Mouse (Mus musculus) gastrocnemius, adult 2 months (tissue): Measurements from ENCODE around the gene Gm15517. TPM values are rescaled to one million over a fixed set of nuclear protein-coding genes. Genes with fewer than 3 reads are reported as not detected.
"Not testable (repeated sequence)": the region's sequence is repeated elsewhere in the genome, so short reads cannot be mapped to it uniquely, and the experiment has no call there.

Source experiments
- DNase-seq: peaks from one replicate; pipeline ENCODE4 v3.0.0; 2022
- H3K27ac ChIP-seq: fragments of 200-600 bp; 2 replicates; pipeline ENCODE4 v1.8.1; 2022; ENCODE audit warnings: mild to moderate bottlenecking
- H3K4me3 ChIP-seq: fragments of 200-600 bp; 2 replicates; pipeline ENCODE4 v1.8.1; 2022; ENCODE audit warnings: mild to moderate bottlenecking, moderate library complexity
- CTCF ChIP-seq: fragments of 200-600 bp; IDR thresholded peaks from 2 replicates; pipeline ENCODE4 v1.8.1; 2022; ENCODE audit warnings: antibody characterized with exemption, mild to moderate bottlenecking, moderate library complexity
- intact Hi-C: fragments of 180-260 bp; cut with DNase I; formaldehyde crosslinking; loops from one replicate; pipeline ENCODE4 v1.15.1; 2025
- long read RNA-seq, 2 experiments: library from polyadenylated mRNA; stranded (forward); transcript quantifications; one replicate each; pipeline ENCODE4 v2.0.0; 2021
- total RNA-seq, 2 experiments: library from RNA; stranded (reverse); gene quantifications; 2 replicates each; pipeline ENCODE4 v1.2.3; 2021

Gene Gm15517
- not detected for total RNA-seq
- long read RNA-seq, experiment 1 = 0 reads
- long read RNA-seq, experiment 2 = 0 reads

DNA sequence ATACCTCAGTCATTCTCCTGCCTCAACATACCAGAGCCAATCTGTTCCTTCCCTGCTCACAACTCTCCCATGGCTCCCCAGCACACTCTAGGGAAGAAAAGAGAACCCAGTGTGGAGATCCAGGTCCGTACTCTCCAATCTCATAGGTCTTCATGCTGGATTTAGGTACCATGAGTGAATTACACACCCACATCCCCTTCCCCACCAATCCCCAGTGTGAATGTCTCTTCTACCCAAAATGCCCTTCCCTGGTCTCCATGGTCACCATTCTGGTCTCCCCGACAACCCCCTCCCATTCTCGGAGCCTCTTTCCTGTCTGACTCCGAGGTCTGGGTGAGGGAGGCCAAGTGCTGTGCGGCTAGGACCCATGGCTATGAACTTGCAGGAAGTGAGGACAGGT, at the start of gene Gm15517:
Gm15517 (plus strand) TSS at position 301 of the 400 bp plus-strand sequence.
- H3K27ac ChIP-seq = no peak within 1 kb of the TSS
- no peak for TF ChIP-seq CTCF
- H3K4me3 ChIP-seq = no peak within 1 kb of the TSS
- intact Hi-C loops = loop anchor here (5.0 kb wide), 3 partner anchors 46 to 301 kb away; partner anchors contain the start of gene Clec11a
- DNase-seq = no peak

DNA sequence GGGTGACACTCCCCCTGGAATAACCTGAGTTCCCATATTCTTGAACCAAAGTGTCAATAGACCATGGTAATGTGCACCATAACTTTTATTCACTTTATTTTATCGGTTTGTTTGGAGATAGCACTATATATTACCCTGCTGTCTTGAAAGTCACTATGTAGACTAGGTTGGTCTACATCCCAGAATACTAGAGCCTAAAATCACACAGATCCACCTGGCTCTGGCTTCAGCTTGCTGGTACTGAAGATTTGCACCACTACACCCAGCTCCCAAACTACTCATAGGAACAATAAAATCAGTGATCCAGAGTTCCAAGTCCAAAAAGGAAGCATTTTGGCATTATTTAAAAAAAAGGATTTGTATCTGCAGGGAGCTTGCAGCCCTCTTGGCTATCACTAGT, 45.6 kb upstream of the Gm15517 start, which contains the start of gene Klk1b5:
Klk1b5 (plus strand) TSS at position 301 of the 400 bp plus-strand sequence.
- TF ChIP-seq CTCF = no peak
- no peak for DNase-seq
- Histone ChIP-seq H3K27ac (no peak within 1 kb of the TSS), H3K4me3 (no peak within 1 kb of the TSS)
- intact Hi-C loops = no loop called here

DNA sequence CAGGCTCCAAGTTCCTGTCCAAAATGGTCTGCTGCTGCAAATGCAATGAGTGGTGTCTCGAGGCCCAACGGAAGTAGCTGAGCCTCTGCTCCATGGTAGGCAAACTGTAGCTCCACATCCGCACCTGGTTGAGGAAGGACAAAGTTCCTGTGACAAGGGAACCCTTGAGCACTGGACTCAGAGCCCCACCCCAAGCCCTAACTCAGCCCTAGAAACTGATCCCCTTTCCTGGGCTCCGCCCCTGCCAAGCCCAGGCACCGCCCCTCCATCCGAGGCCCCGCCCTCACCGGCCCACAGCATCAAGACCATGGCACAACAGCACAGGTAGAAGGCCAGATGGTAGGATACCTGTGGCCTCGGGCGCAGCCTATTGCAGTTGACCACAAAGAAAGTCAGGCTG, 39.6 kb upstream of the Gm15517 start:
- H3K4me3 ChIP-seq, H3K27ac ChIP-seq, DNase-seq, intact Hi-C loops: not testable (repeated sequence)

DNA sequence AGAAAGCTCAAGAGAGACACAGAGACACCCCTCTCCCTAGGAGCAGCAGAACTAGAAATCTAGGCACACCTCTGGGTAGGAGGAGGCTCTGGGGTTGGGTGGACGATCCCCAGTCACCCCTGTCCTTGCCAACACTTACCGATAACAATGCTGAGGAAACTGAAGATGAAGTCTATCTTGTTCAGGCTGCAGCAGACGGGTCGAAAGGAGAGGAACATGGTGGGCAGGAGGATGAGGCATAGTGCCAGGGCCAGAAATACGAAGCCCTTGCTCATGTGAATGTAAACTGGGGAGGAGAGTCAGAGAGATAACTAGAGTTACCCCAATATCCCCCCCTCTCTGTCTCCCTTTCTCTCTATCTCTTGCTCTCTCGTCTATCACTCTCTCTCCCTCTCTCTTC, 38.9 kb upstream of the Gm15517 start:
- intact Hi-C loops, H3K27ac ChIP-seq, H3K4me3 ChIP-seq, DNase-seq: not testable (repeated sequence)

DNA sequence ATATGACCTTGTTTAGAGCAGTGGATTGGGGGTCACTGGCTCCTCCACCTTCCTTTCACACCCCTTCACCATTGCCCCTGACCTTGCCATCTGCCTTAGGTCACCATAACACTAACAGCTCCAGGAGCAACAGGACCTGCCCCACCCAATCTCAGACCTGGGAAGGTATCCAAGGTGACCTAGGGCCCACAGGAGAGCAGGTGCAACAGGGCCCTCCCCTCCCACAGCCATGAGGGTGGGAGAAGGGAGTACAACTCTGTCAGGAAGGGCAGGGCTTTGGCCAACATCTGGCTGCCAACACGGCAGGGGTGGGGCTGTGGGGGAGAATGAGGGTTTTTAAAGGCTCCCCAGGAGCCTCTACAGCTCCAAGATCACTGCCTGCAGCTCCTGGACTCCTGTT, 36.2 kb upstream of the Gm15517 start, which contains the start of gene Klk1:
Klk1 (plus strand) TSS at position 285 of the 400 bp plus-strand sequence.
- H3K27ac ChIP-seq = no peak within 1 kb of the TSS
- no peak for DNase-seq
- intact Hi-C loops = no loop called here
- no peak within 1 kb of the TSS for H3K4me3 ChIP-seq
- no peak for TF ChIP-seq CTCF

DNA sequence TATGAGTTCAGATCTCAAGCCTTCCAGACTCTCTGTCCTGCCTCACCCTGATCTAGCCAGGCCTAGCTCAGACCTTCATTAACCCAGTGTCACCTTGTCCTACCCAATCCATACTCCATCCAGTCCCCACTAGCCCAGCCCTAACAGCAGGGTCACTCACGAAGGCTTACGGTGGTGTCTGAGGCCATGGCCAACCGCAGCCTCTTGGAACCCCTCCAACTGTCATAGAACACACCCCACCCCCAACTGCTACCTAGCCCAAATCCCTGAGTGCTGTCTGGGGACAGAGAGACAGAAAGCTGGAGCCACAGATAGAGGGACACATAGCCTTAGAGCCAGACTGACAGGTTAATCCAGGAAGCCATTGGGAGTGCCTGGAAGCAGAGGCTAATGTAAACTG, 25.3 kb upstream of the Gm15517 start, which contains the start of gene Gm36864:
Gm36864 (plus strand) TSS at position 269 of the 400 bp plus-strand sequence.
- no peak within 1 kb of the TSS for H3K4me3 ChIP-seq
- H3K27ac ChIP-seq = no peak within 1 kb of the TSS
- no peak for DNase-seq
- intact Hi-C loops = no loop called here
- TF ChIP-seq CTCF = no peak

DNA sequence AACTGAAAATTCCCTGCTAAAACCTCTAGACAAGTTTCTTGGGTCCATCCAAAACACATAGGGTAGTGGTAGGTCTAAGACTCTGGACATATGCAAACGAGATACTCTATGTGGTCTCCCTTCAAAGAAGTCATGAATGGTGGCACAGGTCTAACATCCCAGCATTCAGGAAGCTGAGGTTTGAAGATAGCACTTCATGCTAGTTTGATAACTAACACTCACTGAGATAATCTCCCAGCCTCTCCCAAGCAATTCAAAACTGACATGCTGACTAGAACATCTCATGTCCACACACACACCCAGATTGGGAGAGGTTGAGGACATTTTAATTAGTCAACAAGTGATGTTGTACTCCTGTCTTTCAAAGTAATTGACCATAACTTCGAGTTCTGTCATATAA, 21.3 kb upstream of the Gm15517 start:
- no peak overlapping the region for H3K27ac ChIP-seq
- no peak overlapping the region for H3K4me3 ChIP-seq
- no peak for DNase-seq
- intact Hi-C loops = no loop called here
- no peak for TF ChIP-seq CTCF

DNA sequence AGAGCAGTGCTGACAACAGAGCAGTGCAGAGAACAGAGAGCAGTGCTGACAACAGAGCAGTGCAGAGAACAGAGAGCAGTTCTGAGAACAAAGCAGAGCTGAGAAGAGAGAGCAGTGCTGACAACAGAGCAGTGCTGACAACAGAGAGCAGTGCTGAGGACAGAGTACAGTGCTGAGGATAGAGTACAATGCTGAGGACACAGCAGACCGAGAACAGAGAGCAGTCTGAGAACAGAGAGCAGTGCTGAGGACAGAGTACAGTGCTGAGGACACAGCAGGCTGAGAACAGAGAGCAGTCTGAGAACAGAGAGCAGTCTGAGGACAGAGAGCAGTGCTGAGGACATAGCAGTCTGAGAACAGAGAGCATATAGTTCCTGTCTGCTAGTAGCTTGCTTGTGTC, 20.5 kb upstream of the Gm15517 start:
- Histone ChIP-seq H3K4me3 (no peak overlapping the region), H3K27ac (no peak overlapping the region)
- DNase-seq = no peak
- TF ChIP-seq CTCF = no peak
- intact Hi-C loops = no loop called here

DNA sequence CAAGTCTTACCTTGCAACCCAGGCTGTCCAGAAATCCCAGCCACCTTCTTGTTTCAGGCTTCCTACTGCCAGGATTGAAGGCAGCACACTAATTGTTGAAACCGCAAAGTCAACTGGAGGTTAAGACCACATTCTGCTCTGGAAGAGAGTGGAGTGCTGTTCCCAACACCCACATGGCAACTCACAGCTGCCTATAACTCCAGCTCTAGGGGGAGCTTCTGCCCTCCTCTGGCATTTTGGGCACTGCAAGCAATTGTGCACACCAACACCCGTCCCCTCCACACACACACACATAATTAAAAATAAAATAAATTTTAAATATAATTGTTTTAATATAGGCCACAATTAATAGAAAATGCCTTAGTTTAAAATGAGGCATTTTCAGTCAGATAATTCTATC, 20.1 kb upstream of the Gm15517 start:
- H3K27ac ChIP-seq = no peak overlapping the region
- TF ChIP-seq CTCF = no peak
- no peak overlapping the region for H3K4me3 ChIP-seq
- intact Hi-C loops = no loop called here
- DNase-seq = no peak

DNA sequence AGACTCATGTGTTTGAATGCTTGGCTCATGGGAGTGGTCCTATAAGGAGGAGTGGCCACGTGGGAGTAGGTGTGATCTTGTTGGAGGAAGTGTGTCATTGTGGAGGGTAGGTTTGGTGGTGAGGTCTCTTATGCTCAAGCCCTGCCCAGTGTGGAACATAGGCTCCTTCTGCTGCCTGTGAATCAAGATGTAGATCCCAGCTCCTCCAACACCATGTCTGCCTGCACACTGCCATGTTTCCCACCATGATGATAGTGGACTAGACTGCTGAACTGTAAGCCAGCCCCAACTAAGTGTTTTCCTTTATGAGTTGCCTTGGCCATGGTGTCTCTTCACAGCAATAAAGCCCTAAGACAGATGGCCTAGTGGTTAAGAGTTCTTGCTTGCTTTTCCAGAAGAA, 17.2 kb upstream of the Gm15517 start:
- Histone ChIP-seq H3K4me3 (no peak overlapping the region), H3K27ac (no peak overlapping the region)
- no peak for DNase-seq
- no peak for TF ChIP-seq CTCF
- intact Hi-C loops = no loop called here

DNA sequence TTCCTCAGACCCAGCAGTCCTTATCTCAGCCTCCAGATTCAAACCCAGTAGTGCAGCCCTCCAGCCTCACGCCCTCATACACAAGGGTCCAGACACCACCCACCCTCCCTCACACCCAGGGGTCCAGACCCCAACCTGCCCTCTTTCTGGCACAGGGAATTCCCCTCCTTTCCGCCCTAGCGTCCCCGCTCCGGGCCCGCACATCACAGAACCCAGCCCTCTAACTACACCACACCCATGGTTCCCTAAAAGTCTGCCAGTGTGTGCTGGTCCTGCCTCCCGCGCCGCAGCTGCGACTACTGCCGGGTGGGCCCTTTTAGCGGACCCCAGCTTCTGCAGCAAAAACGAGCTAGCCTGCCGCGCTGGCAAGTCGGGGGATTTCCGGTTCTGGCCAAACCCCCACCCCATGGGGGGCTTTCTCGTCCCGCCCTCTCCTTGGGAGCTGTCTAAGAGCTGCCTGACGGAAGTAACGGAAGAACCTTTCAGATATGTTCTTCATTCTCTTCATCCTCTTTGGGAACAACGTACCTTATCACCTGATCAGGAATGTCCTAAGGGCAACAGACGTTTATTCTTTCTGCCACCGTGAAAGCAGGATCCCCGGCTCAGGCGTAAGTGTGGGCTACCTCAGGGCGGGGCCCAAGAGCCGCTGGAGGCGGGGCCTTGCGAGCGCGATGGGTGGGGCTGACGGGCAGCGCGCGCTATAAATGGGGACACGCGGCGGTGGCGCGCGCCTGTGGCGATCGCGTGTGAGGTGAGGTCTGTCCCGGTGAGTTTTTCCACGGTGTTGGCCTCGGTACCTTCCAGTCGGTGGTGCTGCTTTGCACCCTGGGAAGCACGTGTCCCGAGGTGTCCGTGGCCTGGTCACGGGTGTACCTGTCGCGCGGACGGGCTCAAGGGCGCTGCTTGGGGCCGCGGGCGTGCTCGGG, 14.9 kb upstream of the Gm15517 start, which contains the start of the genes 1700028J19Rik and 2410002F23Rik:
1700028J19Rik (minus strand) TSS at position 641 of the 929 bp plus-strand sequence.
2410002F23Rik (plus strand) TSS at position 668 of the 929 bp plus-strand sequence.
- peak within 1 kb of the TSS; percentile 94 for H3K4me3 ChIP-seq
- DNase-seq = peak; percentile 93
- intact Hi-C loops = loop anchor here (2.0 kb wide), 1 partner anchor 16 kb away; no protein-coding TSS in a partner anchor
- no peak for TF ChIP-seq CTCF
- peak within 1 kb of the TSS; percentile 97 for H3K27ac ChIP-seq

DNA sequence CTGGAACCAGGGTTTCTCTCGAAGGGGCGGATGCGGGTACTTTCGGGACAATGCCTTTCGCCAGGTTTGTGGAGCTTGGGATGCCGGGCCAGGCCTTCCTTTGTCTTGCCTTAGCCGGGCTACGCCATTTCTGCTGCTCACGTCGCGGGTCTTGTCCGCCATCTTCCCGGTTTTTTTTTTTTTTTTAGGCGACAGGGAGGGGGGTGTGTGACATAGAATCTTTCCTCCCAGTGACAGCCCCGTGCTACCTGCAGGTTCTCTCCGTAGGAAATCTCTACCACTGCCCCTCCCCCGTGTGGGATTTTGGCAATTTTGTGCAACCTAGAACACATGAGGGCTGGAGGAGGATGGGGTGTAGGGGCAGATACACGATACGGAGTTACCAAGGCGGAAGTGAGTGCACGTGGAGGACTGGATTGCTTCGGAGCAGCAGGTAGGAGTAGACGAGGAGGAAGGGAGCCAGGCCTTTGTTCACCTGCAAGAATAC, 14.2 kb upstream of the Gm15517 start:
- Histone ChIP-seq H3K27ac (peak overlapping the region; percentile 97), H3K4me3 (peak overlapping the region; percentile 94)
- TF ChIP-seq CTCF = no peak
- DNase-seq = peak; percentile 37
- intact Hi-C loops = loop anchor here (2.0 kb wide), 1 partner anchor 16 kb away; no protein-coding TSS in a partner anchor

DNA sequence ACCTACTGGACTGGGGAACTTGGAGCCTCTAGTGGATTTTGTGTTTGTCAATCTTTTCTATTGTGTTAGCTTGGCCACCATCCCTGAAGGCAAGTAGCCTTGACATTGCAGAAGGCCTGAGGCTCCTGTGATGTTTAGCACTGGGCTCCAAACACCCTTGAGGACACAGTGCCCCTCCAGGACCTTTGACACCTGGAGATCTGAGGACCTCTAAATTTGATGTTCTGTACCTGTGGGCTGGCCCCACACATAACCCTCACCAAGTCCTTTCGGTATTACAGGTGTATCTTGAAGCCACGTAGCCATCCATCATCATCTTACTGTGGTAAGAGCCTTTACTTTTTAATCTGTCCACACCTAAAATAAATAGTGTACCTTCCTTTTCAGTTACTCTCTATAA, 13.3 kb upstream of the Gm15517 start:
- intact Hi-C loops = loop anchor here (2.0 kb wide), 1 partner anchor 15 kb away; no protein-coding TSS in a partner anchor
- peak overlapping the region; percentile 94; the same call in 1 of the 2 replicates for H3K4me3 ChIP-seq
- TF ChIP-seq CTCF = no peak
- DNase-seq = no peak
- H3K27ac ChIP-seq = no peak overlapping the region
